Mouse (Mus musculus) kidney, embryonic 14.5 days (tissue): ENCODE data around the gene Slc4a4. TPM values are rescaled to one million over a fixed set of nuclear protein-coding genes. Genes with fewer than 3 reads are reported as not detected.

Experiments used
- ATAC-seq: fragments of 200-750 bp; cut with Nextera tagmentation; 2 replicates; pipeline ENCODE4 v1.8.0; 2017; ENCODE audit warnings: moderate number of reproducible peaks, mild to moderate bottlenecking, moderate TSS enrichment, moderate library complexity; ENCODE audit not compliant: low FRiP score, low TSS enrichment
- H3K27ac ChIP-seq: fragments of 300-500 bp; sonication (generic); 2 replicates; pipeline ENCODE4 v1.5.1; 2014; ENCODE audit warnings: low read depth, mild to moderate bottlenecking, low read length, moderate library complexity, mixed read lengths
- H3K27me3 ChIP-seq: fragments of 300-500 bp; sonication (generic); 2 replicates; pipeline ENCODE4 v1.6.1; 2014; ENCODE audit warnings: mild to moderate bottlenecking, low read length; ENCODE audit not compliant: control insufficient read depth, insufficient read depth
- H3K36me3 ChIP-seq: fragments of 300-500 bp; sonication (generic); 2 replicates; pipeline ENCODE4 v1.6.1; 2014; ENCODE audit warnings: low read length, mixed read lengths; ENCODE audit not compliant: control insufficient read depth, insufficient read depth
- H3K4me1 ChIP-seq: fragments of 300-500 bp; sonication (generic); 2 replicates; pipeline ENCODE4 v1.6.1; 2014; ENCODE audit warnings: low read length, mixed read lengths; ENCODE audit not compliant: control insufficient read depth, insufficient read depth
- H3K4me2 ChIP-seq: fragments of 300-500 bp; sonication (generic); replicated peaks from 2 replicates; pipeline ENCODE4 v1.6.1; 2014; ENCODE audit warnings: low read depth, mild to moderate bottlenecking, low read length
- H3K4me3 ChIP-seq: fragments of 300-500 bp; sonication (generic); 2 replicates; pipeline ENCODE4 v1.5.1; 2014; ENCODE audit warnings: mild to moderate bottlenecking, low read length
- H3K9ac ChIP-seq: fragments of 300-500 bp; sonication (generic); 2 replicates; pipeline ENCODE4 v1.6.1; 2014; ENCODE audit warnings: low read depth, mild to moderate bottlenecking, low read length, moderate library complexity
- H3K9me3 ChIP-seq: fragments of 300-500 bp; sonication (generic); 2 replicates; pipeline ENCODE4 v1.6.1; 2016; ENCODE audit warnings: low read length; ENCODE audit not compliant: control insufficient read depth
- WGBS: fragments of 180-500 bp; shearing (Covaris S2); extraction: QIAGEN DNeasy Blood & Tissue Kit; methylation state at CpG from one replicate; pipeline ENCODE4 v1.1.7; 2014; 5-methylcytosine and 5-hydroxymethylcytosine counted together
- polyA plus RNA-seq: library from polyadenylated mRNA; unstranded; fragments of >200 nt; fragmentation: Nextera tagmentation; extraction: Ambion mirVana; gene quantifications from 2 replicates; pipeline ENCODE4 v1.2.1, GENCODE M21; 2014

The Slc4a4 gene
- polyA plus RNA-seq, 1 experiment from 2014 or later = 4.7 TPM

GRCm38 (mm10) chr5:88939782-88940181, 53.2 kb downstream of the Slc4a4 start:
- no peak overlapping the region for H3K9ac ChIP-seq
- H3K4me2 ChIP-seq = no peak overlapping the region
- 50% methylated on average over 2 of the region's 2 CpGs for WGBS
- H3K4me1 ChIP-seq = 0 out of 2 replicates have a peak, but pooled peaks cover 9% of the 10 kb centered on the region
- no peaks in the 10 kb centered on the region for H3K9me3 ChIP-seq
- no peak for ATAC-seq
- H3K27me3 ChIP-seq = no peaks in the 10 kb centered on the region
- no peaks in the 10 kb centered on the region for H3K36me3 ChIP-seq
- H3K27ac ChIP-seq = no peak overlapping the region
- H3K4me3 ChIP-seq = no peak overlapping the region

GRCm38 (mm10) chr5:88941905-88942304, 55.3 kb downstream of the Slc4a4 start:
- WGBS = 92% methylated on average over 7 of the region's 7 CpGs
- no peaks in the 10 kb centered on the region for H3K9me3 ChIP-seq
- H3K9ac ChIP-seq = no peak overlapping the region
- H3K27me3 ChIP-seq = no peaks in the 10 kb centered on the region
- H3K4me3 ChIP-seq = no peak overlapping the region
- no peak overlapping the region for H3K27ac ChIP-seq
- H3K4me2 ChIP-seq = no peak overlapping the region
- ATAC-seq = no peak
- H3K4me1 ChIP-seq = 0 out of 2 replicates have a peak, but pooled peaks cover 9% of the 10 kb centered on the region
- H3K36me3 ChIP-seq = no peaks in the 10 kb centered on the region

GRCm38 (mm10) chr5:88945661-88946339, 59.2 kb downstream of the Slc4a4 start:
- no peak for ATAC-seq
- Histone ChIP-seq H3K36me3 (no peaks in the 10 kb centered on the region), H3K9me3 (no peaks in the 10 kb centered on the region), H3K27me3 (no peaks in the 10 kb centered on the region), H3K4me2 (no peak overlapping the region), H3K4me1 (no peaks in the 10 kb centered on the region), H3K9ac (no peak overlapping the region), H3K4me3 (no peak overlapping the region), H3K27ac (no peak overlapping the region)
- 95% methylated on average over 10 of the region's 10 CpGs for WGBS

- no peaks in the 10 kb centered on the region for H3K4me1 ChIP-seq
- no peak overlapping the region for H3K9ac ChIP-seq
- H3K27ac ChIP-seq = no peak overlapping the region
- H3K36me3 ChIP-seq = no peaks in the 10 kb centered on the region
- no peaks in the 10 kb centered on the region for H3K9me3 ChIP-seq
- no peaks in the 10 kb centered on the region for H3K27me3 ChIP-seq
- no peak for ATAC-seq
- WGBS = 87% methylated on average over 7 of the region's 7 CpGs
- no peak overlapping the region for H3K4me2 ChIP-seq
- no peak overlapping the region for H3K4me3 ChIP-seq
Observed at GRCm38 (mm10) chr5:88950337-88950736, 63.7 kb downstream of the Slc4a4 start.

DNA sequence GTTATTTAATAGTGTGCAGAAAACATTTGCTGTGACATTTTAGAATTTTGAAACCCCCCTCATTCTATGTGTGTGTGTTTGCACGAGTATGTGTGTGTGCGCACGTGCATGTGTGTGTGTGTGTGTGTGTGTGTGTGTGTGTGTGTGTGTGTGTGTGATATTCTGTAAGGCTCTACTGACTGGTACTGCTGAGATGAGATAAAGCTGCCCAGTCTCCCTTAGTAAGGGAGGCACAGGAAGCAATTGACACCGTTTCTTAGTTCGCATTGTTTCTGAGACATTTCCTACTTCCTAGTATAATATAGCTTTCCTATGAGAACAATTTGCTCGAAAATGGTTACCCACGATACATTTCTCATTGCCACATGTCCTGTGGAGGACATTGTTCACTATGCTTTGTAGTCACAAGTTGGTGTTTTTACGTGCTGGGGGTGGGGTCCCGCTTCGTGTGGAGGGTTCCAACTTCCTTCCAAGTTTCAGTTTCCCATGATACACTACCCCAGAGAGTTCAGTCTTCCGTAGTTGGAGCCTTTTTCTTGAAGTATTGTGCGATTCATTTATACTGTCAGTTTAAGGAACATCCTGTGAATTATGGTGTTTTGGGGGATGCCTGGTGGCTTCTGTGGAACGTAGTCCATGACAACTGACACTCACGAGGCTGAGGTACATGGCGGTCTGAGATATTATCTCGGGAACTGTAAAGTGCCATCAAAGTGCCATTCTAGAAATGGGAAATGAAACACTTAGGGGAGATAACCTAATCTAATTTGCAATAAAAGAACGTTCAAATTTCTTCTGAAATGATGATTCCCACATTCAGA, 66.3 kb downstream of the Slc4a4 start:
- H3K4me2 ChIP-seq = no peak overlapping the region
- H3K4me3 ChIP-seq = no peak overlapping the region
- 70% methylated on average over 17 of the region's 17 CpGs for WGBS
- H3K36me3 ChIP-seq = no peaks in the 10 kb centered on the region
- ATAC-seq = no peak
- no peaks in the 10 kb centered on the region for H3K27me3 ChIP-seq
- no peaks in the 10 kb centered on the region for H3K4me1 ChIP-seq
- no peak overlapping the region for H3K9ac ChIP-seq
- no peaks in the 10 kb centered on the region for H3K9me3 ChIP-seq
- no peak overlapping the region for H3K27ac ChIP-seq

- 76% methylated on average over 5 of the region's 5 CpGs for WGBS
- ATAC-seq = no peak
Observed at GRCm38 (mm10) chr5:88957735-88958134, 71.1 kb downstream of the Slc4a4 start.

GRCm38 (mm10) chr5:88958966-88959365, 72.3 kb downstream of the Slc4a4 start:
- Histone ChIP-seq H3K9me3 (no peaks in the 10 kb centered on the region), H3K4me3 (no peak overlapping the region)
- no peak for ATAC-seq

More at GRCm38 (mm10) chr5:88957735-88958134, 71.1 kb downstream of the Slc4a4 start:
- no peak overlapping the region for H3K27ac ChIP-seq
- H3K4me1 ChIP-seq = no peaks in the 10 kb centered on the region
- no peaks in the 10 kb centered on the region for H3K27me3 ChIP-seq
- no peak overlapping the region for H3K4me3 ChIP-seq
- no peaks in the 10 kb centered on the region for H3K9me3 ChIP-seq
- H3K4me2 ChIP-seq = no peak overlapping the region
- no peak overlapping the region for H3K9ac ChIP-seq
- H3K36me3 ChIP-seq = no peaks in the 10 kb centered on the region

DNA sequence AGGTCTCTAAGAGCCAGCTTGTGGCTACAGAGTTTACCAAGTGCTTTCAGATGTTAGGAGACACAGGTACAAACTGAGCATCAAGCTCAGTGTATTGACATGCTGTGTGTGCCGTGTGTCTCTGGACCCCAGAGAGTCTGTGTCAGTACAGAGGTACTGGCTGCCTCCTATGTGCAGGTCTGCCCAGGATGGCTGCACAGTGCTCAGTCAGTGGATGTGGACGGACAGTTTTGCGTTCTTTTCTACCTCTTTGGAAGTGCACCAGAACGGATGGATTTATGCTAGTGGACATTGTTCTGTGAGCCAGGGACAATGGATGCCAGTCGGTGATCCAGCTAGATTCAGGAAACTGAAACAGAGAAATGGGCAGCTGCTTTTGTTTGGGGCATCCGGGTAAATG, 72.8 kb downstream of the Slc4a4 start:
- no peaks in the 10 kb centered on the region for H3K27me3 ChIP-seq
- H3K36me3 ChIP-seq = no peaks in the 10 kb centered on the region
- no peak for ATAC-seq
- no peak overlapping the region for H3K27ac ChIP-seq
- H3K4me3 ChIP-seq = no peak overlapping the region
- H3K4me1 ChIP-seq = no peaks in the 10 kb centered on the region
- WGBS = 86% methylated on average over 6 of the region's 6 CpGs
- H3K9ac ChIP-seq = no peak overlapping the region
- H3K4me2 ChIP-seq = no peak overlapping the region
- H3K9me3 ChIP-seq = no peaks in the 10 kb centered on the region

More at GRCm38 (mm10) chr5:88958966-88959365, 72.3 kb downstream of the Slc4a4 start:
- Histone ChIP-seq H3K27me3 (no peaks in the 10 kb centered on the region), H3K4me1 (no peaks in the 10 kb centered on the region), H3K4me2 (no peak overlapping the region), H3K27ac (no peak overlapping the region), H3K9ac (no peak overlapping the region), H3K36me3 (no peaks in the 10 kb centered on the region)
- WGBS = 84% methylated on average over 5 of the region's 5 CpGs
